Mouse (Mus musculus) naive thymus-derived CD4-positive, alpha-beta T cell, adult 5 months (primary cell): ENCODE measurements around the gene Ccdc185. TPM values are rescaled to one million over a fixed set of nuclear protein-coding genes. Genes with fewer than 3 reads are reported as not detected.

Source experiments
- polyA plus RNA-seq: library from polyadenylated mRNA; unstranded; fragments of 100-300 nt; shearing (Covaris generic); gene quantifications from one replicate; pipeline ENCODE4 v1.2.1, GENCODE M21; 2017

Ccdc185 gene
- polyA plus RNA-seq, result not detected

DNA sequence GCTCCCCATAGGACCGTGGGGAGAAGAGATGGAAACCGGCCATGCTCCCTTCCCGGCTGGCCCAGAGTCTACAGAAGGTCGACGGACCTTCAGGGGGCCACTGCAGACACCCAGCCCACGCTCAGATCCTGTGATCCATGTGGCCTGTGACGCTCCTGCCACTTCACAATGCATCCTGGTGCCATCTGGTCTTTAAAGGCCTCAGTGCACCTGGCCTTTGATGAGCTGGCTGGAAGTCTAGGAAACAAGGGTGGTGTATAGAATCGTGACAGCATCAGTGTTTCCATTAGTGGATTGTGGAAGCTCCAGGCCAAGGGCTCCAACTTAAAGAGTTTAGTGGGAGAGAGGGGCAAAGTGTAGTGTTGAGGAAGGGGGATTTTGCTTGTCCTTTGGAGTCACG is at the start of gene Ccdc185:
Gene Ccdc185 (minus strand): TSS at position 101 of the 400 bp plus-strand sequence.

DNA sequence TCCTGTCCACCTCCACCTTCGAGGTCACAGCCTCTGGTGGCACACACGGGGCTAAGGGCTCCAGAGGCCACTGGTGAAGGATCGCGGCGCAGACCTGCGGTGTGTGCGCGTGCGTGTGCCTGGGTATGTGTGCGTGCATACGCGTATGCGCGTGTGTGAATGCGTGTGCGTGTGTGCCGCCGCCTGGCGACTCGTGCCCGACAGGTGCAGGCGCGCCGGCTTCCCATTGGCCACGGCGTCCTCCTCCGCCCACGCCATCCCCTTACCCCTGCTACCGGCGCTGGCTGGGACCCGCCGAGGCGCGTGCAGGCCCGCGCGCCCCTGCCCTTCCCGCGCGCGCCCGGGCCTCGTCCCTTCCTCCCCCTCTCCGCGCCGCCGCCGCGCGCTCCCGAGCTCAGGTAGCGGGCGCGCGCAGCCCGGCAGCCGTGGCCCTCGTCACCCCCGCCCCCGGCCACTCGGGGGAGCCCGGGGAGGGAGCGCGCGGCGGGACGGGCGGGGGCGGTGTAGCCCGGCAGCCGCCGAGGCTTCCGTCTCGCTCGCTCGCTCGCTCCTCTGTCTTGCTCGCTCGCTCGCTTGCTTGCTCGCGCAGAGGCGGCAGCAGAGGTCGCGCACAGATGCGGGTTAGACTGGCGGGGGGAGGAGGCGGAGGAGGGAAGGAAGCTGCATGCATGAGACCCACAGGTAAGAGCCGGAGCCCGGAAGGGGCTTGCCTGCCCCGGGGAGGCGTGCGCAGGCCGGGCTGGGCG is 14.9 kb upstream of the Ccdc185 start, which contains the start of gene Susd4:
Gene Susd4 (plus strand): TSS at position 145 of the 746 bp plus-strand sequence.

Other genes with a start within 250 kb of the Ccdc185 start
- 68.7 TPM for gene Capn2, start 231.6 kb downstream of the Ccdc185 start, polyA plus RNA-seq
- gene Capn8, start 184.2 kb downstream of the Ccdc185 start, polyA plus RNA-seq, result not detected
- 0.83 TPM for gene Susd4, start 14.7 kb upstream of the Ccdc185 start, polyA plus RNA-seq
- gene Tlr5, start 205.6 kb upstream of the Ccdc185 start, polyA plus RNA-seq, result not detected